Mouse (Mus musculus) spleen, embryonic (tissue): ENCODE results near the gene Gm9833.

Experiments used
- CTCF ChIA-PET: fragments of 350-600 bp; sonication (Branson Sonifier 250); formaldehyde crosslinking; loops from one replicate; lab custom pipeline; 2022; lab: Charles Lee

The Gm9833 gene

GRCm38 (mm10) chr3:10121956-10122739, 34.2 kb downstream of the Gm9833 start:
- CTCF ChIA-PET = no interaction called here

- CTCF ChIA-PET = no interaction called here
These were observed 35.7 kb downstream of the Gm9833 start for GRCm38 (mm10) chr3:10123615-10124014.

- CTCF ChIA-PET = no interaction called here
These were observed 36.2 kb downstream of the Gm9833 start for GRCm38 (mm10) chr3:10124071-10124470.

DNA sequence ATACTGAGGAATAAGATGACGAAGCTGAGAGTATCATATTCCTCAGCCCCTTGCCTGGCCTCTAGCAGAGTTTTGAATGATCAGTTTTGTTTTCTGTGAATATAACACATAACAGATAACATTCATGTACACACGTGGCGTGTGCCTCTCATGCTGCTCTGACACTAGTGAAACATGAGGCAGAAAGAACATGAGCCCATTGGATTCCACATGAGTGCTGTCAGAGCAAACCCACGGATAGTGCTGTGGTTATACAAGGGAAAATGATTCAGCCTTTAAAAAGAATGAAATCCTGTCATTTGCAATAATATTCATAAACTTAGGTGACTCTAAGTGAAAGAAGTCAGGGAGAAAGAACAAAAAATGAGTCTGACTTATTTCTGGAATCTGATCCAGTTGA, 37.4 kb downstream of the Gm9833 start:
- CTCF ChIA-PET = no interaction called here

DNA sequence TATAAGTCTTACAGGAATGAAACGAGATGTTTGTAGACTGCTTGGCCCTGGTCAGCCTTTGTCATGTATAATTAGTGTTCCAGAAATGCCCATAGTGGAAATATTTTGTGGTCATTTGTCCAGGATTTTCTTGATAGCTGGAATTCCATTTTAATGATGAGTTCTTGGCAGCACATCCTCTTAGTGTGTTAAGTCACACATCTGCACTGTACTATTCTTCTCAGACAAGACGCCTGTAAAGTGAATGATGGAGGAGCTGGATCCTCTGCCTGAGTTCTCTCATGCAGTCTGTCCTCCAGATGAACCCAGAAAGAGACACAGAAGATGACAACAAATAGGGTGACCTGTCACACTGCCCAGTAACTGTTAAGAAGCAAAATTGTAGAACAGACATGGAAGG, 38.1 kb downstream of the Gm9833 start:
- CTCF ChIA-PET = no interaction called here

DNA sequence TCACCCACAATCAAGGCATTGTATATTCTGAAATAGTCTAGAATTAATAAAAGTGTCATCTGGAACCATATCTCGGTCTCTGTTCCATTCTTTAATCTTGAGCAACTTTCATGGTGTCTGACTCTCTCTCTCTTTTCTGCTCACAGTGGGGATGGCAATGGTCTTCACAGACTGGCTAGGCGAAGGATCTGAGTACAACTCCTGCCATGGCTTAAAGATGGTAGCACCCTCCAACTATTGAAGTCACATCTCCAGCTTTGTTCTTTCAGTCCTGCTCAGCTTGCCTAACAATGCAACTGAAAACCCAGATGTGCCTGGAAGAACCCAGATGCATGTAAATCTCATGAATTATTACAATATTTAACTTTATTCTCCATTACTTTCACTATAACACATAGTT, 38.6 kb downstream of the Gm9833 start:
- CTCF ChIA-PET = no interaction called here

- CTCF ChIA-PET = no interaction called here
These were observed 39.0 kb downstream of the Gm9833 start for GRCm38 (mm10) chr3:10126952-10127351.

GRCm38 (mm10) chr3:10127505-10127904, 39.6 kb downstream of the Gm9833 start:
- CTCF ChIA-PET = interaction anchor here (0.6 kb wide), 1 partner anchor 182 kb away, joined by 3 read pairs; no protein-coding TSS in a partner anchor
